Mouse (Mus musculus): ENCODE data around the gene Epha4.

Epha4 gene

DNA sequence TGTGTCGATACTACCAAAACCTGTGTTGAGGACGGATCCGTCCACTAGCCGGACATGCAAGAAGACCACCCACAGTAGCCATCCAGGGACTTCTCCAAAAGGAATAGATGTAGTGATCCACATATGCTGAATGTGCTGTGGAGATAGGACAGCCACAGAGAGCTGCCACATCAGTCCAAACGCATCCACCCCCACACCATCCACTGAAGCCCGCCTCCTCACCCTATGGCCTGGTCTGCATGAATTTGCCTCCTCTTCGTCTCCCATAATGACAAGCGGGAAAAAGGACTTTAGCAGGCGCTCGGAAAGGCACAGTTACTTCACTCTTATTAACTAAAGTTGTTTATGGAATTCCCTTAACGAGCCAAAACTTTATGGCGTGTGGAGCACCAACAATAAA lies 68.5 kb downstream of the Epha4 start:
- no peak for DNase-seq (ENCODE audit: low spot score)

DNA sequence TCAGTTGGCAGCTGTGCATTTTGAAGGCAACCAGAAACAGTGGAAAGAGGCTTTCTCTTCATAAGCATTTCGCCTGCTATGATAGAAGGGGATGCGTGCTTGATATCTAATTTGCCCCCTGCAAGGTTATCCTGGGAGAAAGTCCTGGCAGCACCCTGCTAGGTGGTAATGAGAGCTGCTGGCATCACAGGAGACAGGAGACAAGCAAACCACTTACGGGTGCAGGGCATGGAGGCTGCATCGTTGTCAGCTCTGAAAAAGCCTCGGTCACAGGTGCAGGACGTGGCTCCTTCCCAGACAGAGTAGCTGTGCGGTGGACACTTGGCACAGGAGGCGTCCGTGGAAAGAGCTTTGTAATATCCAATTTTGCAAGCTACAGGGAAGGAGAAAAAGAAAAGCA lies 70.2 kb downstream of the Epha4 start:
- DNase-seq (ENCODE audit: low spot score): no peak

DNA sequence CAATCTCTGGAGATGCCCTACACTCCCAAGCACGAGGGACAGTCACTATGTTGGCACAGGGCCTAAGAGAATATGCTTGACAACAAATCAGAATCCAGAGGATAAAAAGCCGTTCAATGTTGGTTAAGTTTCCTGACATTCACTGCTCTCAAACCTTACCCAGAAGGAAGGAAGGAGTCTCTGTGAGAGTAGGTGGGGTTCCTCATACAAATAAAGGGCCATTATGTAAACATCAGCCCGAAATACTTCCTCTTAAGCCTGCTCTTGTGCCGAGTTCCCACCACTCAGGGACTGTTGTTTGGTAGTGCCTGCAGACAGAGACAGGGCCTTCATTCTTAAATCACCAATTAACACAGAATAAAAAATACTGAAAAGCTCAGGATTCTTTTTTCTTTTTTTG lies 72.9 kb downstream of the Epha4 start:
- no peak for DNase-seq (ENCODE audit: low spot score)

DNA sequence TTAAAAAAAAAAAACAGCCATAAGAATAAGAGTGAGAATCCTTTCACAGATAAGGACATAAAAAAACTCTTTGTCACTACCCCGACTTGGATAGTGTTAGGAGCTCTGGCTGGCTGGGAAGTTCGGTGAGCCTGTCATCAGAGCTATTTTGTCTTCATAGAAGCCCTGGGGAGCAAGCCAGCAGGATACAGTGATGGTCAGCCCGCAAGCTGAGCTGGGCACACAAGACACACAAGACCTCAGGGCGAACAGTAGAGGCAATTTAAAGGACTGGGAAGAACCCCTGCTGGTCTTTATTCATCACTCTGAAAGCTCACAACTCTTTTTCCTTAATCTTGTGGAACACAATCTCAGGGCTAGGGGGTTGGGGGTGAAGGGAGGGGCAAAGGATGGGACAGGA lies 73.5 kb downstream of the Epha4 start:
- no peak for DNase-seq (ENCODE audit: low spot score)

DNA sequence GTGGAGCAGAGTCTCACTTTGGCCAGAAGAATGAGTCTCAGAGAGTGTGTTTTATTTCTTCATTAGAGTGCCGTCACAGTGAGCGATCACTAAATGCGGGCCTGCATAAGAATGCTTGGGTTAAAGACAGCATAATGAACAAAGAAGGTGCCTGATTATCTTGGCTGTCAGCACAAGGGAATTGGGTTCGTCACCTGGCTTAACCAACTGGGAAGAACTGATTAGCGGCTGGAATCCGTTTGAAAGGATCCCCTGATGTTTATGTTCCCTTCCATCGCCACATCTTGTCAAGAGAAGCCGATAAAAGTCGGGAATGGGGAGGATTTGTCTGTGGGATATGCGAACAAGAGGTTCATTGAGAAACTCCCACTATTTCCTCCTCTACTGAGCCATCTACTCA lies 74.4 kb downstream of the Epha4 start:
- no peak for DNase-seq (ENCODE audit: low spot score)

DNA sequence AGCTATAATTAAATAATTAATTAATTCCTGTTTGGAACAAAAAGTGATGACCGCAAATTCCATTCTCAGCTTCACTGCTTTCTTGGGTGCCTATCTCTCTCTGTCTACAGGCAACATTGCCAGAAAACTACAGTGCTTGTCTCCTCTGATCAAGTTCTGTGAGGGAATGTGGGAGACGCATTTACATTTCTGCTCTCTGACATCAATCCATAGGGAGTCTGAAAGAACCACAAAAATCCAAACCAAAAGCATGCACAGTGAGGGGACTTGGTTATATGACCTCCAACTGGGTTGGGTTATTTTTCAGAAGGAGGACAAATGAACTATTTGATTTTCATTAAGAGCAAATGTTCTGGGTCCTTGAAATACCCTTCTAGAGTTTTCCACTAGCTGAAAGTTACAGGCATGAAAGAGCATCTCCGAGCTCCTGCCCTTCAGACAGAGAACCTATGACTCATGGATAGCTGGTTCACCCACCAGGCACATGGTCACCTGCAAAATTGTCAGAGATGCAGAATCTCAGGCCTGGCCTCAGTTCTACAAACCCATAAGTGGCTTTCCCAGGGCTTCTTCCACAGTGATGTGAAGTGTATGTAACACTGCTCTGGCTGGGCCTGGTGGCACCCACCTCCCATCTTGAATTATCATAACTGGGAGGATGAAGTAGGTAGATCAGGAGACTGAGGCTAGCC lies 75.4 kb downstream of the Epha4 start:
- DNase-seq (ENCODE audit: low spot score): no peak

DNA sequence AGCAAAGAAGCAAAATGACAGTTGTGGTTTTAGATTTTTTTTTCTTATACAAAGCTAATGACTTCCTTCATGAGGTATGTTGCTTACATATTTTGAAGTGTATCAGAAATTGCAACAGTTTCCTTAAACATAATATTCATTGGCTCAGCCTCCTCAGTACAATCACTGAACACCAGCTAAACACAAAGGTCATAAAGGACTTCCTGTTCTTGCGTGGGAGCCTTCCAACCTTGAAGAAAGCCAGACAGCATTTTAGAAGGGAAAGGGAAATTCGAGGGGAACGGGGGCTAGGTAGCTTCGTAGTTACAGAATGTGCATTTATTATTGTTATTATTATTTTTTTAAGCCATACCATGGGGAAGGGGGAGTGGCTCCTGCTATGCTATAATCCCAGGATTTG lies 76.2 kb downstream of the Epha4 start:
- DNase-seq (ENCODE audit: low spot score): no peak

DNA sequence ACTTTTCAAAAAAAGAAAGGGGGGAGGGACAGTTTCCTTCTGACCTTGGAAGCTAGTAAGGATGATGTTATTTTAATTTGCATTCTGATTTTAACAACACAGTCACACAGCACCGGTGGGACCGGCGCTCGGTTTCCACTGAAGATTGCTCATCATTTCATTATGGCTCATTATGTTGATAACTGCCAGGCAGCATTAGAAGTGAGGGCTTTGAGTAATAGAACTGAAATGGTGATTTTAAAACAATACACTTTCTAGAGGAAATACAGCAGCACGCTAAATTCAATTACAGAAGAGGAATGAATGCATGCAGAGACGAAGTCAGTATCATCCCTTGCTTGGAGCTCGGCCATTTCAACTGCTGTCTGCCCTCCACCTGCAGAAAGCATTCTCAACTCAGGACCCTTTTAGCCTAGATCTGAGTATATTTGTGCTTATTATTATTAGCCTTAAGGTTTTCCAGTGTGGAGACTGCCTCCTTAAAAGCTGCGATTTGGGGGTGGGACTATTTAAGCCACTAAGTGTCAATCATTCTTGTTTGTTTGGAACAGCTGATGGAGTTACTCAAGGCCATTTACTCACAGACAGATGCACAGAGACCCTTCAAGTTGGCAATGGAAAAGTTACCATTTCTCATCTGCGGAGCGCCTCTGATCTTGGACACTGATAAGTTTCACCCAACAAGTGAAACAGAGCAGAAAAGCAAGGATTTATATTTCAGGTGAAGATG lies 76.8 kb downstream of the Epha4 start:
- DNase-seq (ENCODE audit: low spot score): no peak

DNA sequence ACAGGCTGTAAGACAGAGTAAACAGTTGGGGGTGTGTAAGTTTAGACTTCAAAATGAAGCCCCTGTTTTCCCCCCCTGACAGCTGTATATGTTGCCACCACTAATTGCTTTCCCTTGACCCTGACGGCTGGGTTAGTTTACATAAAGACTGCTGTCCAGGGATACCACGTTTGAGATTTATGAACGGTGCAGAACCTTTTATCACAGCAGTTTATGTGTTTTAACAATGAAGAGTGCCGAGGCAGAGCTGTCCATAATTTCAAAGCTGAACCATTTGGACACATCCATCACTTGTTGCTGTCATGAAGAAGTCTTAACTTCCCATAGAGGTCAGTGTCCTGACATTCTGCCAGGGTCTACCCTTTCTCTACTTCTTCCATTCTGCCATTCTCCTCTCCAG lies 79.8 kb downstream of the Epha4 start:
- DNase-seq (ENCODE audit: low spot score): no peak

DNA sequence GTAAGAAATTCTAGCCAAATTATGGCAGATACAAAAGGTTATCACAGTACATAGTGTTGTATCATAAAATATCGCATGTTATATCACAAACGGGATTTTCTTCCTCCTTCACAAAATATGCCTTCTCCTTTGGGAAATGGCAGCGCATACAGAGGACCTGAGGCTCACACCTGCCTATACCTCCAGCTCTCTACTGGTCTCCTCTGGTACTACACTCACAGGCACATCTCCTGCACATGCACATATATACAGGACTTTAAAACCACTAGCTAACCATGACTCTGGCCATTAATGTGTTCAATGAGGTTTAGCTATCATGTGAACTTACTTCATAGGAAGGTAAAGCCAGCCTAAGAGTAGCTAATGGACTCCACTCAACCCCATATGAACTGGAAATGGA lies 81.7 kb downstream of the Epha4 start:
- no peak for DNase-seq (ENCODE audit: low spot score)

DNA sequence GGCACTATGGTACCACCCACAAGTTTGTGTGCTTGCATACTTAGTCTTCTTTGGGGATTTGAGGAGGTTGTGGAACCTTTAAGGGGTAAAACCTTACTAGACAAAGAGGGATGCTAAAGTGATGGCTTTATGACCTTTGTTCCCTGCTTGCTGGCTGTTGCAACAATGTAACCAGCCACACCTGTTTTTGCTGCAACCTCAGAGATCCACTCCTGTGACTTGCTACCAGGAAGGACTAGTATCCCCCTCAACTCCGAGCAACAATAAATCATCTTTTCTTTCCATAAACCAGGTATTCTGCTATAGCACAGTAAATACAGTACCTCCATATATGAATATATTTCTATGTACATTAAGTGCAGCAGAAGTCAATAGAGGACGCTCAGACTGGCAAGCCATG lies 82.4 kb downstream of the Epha4 start:
- no peak for DNase-seq (ENCODE audit: low spot score)

DNA sequence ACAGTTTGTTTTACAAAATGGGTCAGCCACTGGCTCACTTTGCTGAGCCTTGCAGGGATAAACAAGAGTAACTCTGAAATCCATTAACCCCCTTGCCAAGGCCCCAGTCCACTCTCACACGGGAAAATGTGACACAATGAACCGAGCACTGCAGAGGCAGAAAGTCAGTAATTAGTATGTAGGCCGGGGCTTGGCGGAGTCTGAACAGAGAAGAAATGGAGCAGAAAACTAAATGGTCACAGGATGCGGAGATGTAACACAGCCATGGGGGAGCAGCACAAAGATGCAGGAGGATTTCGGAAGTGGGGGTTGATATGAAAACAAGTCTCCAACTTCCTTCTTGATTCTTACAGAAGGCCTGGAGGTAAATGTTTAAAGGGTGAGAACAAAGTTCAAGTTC lies 85.7 kb downstream of the Epha4 start:
- no peak for DNase-seq (ENCODE audit: low spot score)

DNA sequence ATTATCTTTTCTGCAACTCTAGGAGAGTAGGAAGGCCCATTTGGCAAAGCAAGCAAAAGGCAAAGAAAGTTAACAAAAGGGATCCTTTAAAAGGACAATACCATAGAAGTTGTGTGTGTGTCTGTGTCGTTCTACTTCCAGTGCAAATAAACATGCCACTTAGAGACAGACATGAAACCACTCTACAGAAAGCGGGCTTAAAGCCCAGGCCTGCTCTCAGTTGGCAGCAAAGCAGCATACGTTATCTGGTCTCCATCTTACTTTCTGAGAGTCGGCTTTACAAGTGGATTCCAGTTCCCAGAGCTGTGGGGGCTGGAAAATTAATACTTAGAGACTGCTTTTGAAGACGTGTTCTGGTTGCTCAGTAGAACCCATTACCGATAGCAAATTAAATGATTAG lies 87.9 kb downstream of the Epha4 start:
- no peak for DNase-seq (ENCODE audit: low spot score)

DNA sequence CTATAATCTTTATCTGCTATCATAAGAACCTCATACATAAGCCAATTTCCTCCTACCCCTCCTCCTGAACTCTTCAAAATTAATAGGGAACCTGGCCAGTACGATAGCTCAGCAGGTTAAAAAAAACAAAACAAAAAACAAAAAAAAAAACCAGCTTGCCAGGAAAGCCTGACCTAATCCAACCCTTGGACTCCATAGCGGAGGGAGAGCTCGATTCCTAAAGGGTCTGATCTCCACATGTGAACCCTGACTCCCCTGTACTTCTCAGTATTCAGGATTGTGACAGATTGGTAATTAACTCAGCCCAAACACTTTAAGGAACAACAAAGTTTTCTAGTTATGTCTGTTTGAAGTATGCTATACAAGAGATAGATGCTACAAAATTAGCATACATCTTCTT lies 89.7 kb downstream of the Epha4 start:
- no peak for DNase-seq (ENCODE audit: low spot score)

DNA sequence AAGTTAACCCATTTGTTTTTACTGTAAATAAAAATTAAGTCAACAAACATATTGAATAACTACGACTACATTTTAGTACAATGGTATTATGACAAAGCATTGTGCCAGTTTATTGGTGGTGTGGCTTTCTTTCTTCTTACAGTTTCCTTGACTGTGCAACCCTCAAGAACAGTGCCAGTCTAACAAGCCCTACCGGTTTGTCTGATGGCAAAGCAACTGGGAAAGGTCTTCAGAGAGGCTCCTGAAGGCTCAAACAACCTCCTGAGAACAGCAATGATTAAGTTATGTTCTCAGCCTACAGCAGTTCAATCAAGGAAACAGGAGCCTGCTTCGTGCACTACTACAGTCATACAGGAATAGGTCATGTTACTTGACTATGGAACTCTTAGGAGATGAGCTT lies 93.8 kb downstream of the Epha4 start:
- no peak for DNase-seq (ENCODE audit: low spot score)

DNA sequence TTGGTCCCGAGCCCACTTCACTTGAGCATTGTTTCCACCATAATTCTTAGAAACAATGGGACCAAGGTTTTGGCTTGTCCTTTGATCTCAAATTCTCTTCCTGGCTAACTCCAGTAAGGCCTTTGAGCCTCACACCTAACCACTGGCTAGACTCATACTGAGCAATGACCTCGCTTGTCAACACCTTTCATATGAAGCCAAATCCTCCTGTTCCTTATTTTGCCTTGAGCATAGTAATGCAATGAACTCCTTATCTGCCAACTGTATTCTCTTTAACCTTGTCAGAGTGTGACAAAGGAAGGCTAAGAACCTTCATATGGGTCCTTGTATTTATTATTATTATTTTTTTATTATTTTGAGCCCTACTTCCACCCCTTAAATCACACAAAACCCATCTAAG lies 94.5 kb downstream of the Epha4 start:
- DNase-seq (ENCODE audit: low spot score): no peak

DNA sequence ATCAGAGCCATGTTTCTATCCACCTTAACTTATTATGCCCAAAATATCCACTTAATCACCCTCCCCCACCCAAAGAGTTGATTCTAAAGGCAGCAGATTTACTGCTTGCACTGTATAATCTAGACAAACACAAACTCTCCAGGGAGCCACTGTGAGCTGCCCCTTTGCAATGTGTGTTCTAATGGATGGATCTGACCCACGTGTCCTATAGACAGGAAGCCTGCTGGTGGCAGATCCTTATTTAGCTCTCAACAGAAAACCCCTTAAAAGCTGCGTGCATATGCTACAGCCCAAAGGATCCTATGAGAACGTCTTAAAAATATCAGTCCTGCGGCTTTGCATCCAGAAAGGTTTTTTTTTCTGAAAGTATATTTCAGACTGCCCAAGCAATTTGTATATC lies 98.0 kb downstream of the Epha4 start:
- DNase-seq (ENCODE audit: low spot score): no peak

DNA sequence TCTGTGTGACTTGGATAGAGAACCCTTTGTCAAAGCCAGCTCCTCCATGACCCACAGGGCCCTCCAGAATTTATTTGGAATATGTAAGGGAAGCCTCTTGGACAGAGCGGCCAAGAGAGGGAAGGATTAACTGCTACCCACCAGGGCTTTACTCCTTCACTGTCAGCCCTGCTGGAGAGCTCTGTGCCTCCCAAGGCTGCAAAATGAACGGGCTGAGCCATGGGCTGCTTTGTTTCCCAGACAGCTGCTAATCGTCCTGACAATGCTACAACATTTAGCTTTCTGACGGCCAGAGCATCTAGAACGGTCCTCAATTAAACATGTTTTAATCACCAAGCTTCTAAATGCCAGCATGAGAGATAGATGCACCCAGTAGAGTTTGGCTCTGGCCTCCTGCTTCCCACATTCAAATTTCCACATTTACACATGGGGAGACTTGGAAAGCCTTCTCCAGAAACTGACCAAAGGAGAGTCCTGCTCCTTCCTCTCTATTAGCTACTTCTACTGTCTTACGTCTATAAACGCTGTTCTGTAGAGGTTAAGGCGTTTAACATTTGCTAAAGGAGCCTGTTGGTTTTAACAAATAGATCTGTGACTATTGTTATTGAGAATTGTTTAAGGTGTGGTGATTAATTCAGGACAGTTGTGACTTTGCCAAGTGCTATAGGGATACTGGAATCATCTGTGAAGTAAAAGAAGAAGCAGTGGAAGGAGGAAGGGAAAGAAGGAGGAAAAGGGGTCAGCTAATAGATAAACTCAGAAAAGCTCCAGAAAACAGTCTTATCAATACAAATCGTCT lies 101.8 kb downstream of the Epha4 start:
- DNase-seq (ENCODE audit: low spot score): no peak

DNA sequence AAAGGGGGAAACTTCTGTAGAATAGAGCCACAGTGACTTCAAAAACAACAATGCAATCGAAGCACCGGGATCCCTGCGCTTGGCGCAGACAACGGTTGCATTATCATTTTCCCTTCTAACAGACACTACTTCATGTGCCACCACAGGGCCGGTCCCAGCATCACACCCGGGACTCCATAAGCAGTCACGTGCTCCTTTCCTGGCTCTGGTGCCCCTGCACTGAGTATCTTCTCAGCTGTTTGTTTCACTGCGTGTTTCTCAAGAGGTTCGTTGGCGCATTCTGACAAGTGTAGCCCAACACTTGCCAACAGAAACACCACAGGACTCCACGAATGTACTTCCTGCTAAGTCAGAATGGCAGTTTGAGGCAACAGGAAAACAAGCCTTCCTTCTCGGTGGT lies 102.6 kb downstream of the Epha4 start:
- DNase-seq (ENCODE audit: low spot score): no peak

DNA sequence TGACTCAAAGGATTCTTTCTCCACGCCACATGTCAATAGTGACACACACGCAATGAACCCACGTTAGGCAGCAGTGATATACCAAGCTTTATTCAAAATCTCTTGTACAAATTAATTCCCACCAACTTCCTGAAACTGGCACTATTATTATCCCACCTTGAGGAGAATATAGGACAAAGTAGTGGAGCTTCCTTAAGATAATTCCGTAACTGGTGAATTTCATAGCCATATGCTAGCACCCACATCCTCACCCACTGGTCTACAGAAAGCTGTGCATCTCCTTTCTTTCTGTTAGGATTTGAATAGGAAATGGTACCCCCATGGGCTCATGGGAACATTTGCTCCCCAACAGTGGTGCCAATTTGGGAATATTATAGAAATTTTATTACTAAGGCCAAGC lies 103.7 kb downstream of the Epha4 start:
- DNase-seq (ENCODE audit: low spot score): no peak

DNA sequence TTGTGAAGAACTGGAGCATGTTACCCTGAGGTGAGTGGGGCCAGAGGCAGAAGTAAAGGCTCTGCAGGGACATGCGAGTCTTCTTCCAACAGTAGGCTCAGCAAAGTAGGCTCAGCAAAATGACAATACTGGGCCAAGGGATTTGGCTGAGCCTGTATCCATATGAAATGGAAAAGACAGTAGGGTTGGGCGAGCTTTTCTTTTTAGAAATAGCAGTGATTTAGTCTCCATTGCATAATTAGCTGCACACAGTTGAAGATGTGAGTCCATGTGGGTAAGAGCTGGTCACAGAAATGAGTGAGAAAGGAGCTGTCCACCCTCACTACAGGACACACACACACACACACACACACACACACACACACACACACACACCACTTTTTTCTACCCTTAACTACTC lies 104.2 kb downstream of the Epha4 start:
- DNase-seq (ENCODE audit: low spot score): no peak

DNA sequence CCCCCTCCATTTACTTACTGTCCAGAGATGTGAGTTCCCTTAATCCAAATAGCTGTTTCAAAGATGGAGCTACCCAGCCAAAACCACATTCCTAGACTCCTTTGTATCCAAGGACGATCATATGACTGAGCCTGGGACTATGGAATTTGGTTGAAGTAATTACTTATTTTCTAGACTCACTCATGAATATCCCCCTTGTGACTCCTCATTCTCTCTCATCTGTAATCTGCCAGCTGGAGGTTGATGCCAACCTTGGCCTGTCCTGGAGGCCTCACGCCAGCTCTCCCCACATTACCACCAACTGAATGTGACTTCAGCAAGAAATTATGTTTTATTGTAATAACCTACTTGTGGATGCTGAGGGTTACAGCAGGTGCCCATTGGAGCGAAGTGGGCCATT lies 104.7 kb downstream of the Epha4 start:
- no peak for DNase-seq (ENCODE audit: low spot score)

DNA sequence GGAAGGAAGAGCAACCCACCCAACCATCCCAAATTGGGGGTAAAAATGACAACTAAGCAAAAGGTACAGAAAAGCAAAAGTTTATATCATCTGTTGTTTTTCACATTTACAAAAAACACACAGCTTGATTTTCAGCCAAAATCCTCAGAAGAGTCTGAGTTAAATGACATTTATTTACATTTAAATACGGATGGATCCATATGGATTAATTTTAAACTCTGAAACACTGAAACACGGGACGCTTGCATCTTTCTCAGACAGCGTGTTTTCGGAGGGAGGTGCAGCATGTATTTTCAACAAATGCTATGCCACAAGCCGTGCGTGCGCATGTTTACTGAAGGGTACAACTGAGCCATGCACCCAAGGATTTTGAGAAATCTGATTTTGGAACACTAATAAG lies 105.4 kb downstream of the Epha4 start:
- no peak for DNase-seq (ENCODE audit: low spot score)
